Mouse (Mus musculus): ENCODE measurements at regions not wholly inside any gene's neighbourhood (a gene's known extent, or its start where the extent isn't known, plus 50 kb on each side); places are given as distances from the start of the nearest gene placed in this dataset.

DNA sequence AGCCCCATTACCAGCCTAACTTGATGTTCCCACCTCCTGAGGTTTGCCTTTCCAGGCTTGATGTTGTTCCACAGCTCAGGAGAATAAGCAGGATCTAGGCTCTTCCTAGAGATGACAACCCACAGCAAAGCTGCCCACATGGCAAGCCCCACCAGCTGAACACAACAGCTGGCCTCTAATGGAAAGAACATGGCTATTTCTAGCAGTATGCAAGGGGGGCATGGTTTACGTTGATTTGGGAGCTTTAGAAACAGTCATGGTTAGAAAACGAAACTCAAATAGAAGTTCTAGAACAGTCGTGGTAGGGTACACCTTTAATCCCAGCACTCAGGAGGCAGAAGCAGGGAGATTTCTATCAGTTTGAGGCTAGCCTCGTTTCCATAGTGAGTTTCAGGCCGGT is 123.5 kb upstream of the Rreb1 start:
- DNase-seq (ENCODE audit: low spot score in 2 of 2): no peak

DNA sequence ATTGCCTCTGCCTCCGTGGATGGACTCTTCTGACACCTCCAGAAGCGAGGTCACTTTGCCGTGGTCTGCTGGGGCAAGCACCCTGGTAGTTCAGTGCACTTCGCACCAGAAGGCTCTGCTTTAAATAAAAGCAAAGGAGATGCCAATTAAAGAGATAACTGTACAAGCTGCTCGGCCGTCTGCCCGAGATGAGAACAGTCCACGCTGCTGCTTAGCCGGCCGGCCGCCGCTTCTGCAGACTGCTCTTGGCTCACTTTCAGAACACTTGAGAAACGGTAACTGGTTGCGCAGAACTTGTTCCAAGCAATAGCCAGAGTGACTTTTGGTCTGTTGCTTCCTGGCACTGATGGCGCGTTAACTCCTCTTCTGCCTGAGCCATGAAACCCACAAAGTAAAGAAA is 121.0 kb upstream of the Rreb1 start:
- DNase-seq (ENCODE audit: low spot score in 2 of 2): peak; percentile 57 to 72

DNA sequence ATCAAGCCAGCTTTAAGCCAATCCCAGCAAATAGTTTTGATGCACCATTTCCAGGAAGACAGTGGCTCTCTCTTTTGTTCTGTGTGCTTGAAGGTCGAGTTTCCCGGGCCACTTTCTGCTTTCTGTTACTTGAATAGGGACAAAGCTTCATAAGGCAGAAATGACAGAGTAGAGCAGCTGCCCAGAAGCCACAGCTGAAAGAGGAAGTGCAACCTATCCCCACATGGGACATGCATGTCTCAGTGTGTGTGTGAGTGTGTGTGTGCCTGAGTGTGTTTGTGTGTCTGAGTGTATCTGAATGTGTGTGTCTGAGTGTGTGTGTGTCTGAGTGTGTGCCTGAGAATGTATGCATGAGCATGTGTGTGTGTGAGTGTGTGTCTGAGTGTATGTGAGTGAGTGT is 120.2 kb upstream of the Rreb1 start:
- no peak for DNase-seq (ENCODE audit: low spot score in 2 of 2)

DNA sequence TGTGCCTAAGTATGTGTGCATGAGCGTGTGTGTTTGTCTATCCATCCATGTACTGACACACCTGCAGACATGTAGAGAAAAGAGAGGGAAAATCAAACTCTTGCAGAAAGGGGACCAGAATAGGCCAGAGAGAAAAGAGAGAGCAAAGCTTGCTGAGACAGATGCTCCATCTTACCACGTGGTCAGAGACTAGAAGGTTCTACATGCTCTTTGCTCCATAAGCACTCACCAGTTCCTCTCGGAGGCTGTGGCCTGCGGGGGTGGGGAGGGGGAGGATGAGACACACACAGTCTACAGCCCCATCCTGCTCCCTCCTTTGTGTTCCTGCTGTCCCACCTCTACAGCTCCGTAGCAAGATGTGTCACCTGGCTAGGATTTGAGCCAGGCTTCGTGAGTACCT is 119.7 kb upstream of the Rreb1 start:
- DNase-seq (ENCODE audit: low spot score in 2 of 2): no peak

GRCm38 (mm10) chr13:37660083-37660482 is 118.1 kb upstream of the Rreb1 start:
- no peak for DNase-seq (ENCODE audit: low spot score in 2 of 2)

GRCm38 (mm10) chr13:37660668-37661067 is 117.5 kb upstream of the Rreb1 start:
- DNase-seq (ENCODE audit: low spot score in 2 of 2): no peak

DNA sequence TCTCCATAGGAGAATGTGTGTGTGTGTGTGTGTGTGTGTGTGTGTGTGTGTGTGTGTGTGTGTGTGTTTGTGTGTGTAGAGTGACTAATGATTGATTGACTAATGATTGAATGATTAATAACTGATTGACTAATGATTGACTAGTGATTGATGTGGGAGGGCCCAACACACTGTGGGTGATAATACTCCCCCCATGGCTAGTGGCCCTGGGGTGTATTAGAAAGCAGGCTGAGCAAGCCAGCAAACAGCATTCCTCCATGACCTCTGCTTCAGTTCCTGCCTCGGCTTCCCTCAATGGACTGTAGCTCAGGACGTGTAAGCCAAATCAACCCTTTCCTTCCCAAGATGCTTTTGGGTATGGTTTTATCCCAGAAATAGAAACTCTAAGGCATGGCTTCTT is 114.1 kb upstream of the Rreb1 start:
- no peak for DNase-seq (ENCODE audit: low spot score in 2 of 2)

GRCm38 (mm10) chr13:37666207-37667003 is 111.8 kb upstream of the Rreb1 start:
- DNase-seq (ENCODE audit: low spot score in 2 of 2): no peak

- no peak for DNase-seq (ENCODE audit: low spot score in 2 of 2)
Observed at GRCm38 (mm10) chr13:37667386-37667785, 110.8 kb upstream of the Rreb1 start.

DNA sequence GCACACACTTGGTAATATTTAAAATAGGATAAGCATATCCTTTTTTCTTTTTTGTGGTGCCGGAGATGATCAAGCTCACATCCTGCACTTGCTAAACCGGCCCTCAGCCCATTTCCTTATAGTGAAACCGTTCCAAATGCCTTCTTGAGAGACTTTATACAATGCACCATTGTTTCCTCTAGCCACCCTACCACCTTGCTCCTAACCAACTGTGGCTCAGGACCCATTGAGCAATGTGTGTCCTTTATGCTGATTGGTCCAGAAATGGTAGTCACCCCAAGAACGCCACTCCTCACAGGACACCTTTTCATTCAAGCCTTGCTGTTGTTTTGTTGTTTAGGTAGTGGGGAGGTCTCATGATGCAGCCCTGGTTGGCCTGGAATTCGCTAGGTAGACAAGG is 110.3 kb upstream of the Rreb1 start:
- no peak for DNase-seq (ENCODE audit: low spot score in 2 of 2)

DNA sequence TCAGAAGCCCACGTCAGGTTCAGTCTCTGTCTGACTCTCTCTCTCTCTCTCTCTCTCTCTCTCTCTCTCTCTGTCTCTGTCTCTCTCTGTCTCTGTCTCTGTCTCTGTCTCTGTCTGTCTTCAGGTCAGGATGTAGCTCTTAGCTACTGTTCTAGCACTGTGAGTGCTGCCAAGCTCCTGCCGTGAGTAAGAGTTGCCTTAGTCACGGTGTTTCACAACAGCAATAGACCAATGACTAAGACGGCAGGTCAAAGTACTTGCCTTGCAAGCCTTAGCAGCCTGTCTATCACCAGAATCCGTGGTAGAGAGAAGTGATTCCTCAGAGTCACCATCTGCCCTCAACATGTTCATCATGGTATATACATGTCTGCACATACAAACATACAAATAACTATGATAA is 107.1 kb upstream of the Rreb1 start:
- no peak for DNase-seq (ENCODE audit: low spot score in 2 of 2)

DNA sequence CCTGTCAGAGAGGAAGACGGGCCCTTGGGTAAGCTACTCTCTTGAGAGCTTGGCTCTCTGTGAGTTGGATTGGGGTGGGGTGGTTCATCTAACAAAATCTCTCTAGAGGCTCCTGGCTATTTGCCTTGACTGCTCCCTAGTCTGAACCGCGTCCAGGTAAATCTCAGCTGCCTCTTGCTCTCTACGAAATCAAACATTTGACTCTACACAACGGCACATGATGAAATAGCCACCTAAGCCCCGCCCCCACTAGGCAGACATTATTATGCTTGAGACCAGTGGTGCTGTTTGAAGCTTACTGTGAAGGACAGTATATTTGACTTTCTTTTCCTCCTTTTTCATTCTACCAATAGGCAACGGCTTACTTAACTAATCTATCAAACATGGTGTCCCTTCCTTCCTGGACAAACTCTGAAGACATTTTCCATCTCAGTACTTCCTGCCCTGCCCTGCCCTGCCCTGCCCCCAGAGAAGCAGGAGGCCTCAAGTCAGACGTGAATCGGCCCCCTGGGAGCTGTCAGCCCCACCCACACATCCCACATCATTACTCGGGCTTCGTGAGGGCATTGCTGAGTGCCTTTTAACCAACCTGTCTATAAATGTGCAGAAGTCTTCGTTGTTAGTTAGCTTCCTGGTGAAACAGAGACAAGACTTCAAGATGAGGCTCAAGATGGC is 103.4 kb upstream of the Rreb1 start:
- no peak for DNase-seq (ENCODE audit: low spot score in 2 of 2)

GRCm38 (mm10) chr13:37675718-37676117 is 102.5 kb upstream of the Rreb1 start:
- no peak for DNase-seq (ENCODE audit: low spot score in 2 of 2)

DNA sequence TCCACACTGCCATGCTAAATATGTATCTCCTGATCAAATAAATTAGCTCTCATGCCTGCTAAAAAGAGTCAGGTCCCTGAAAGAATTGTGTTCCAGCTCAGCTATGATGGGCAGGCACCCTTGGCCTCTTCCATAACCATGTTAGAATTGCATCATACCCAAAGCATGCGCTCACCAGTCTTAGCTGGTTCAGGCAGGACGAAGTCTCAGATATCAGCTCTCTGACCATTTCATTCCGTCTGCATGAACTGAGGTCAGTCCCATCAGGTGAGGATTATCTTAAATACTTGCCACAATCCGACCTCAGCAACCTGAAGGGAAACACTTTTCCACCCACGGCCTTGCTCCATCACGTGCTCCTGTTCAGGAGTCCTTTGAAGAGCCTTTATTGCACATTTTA is 101.3 kb upstream of the Rreb1 start:
- peak in 1 of 2 experiments; percentile 33 for DNase-seq (ENCODE audit: low spot score in 2 of 2)

DNA sequence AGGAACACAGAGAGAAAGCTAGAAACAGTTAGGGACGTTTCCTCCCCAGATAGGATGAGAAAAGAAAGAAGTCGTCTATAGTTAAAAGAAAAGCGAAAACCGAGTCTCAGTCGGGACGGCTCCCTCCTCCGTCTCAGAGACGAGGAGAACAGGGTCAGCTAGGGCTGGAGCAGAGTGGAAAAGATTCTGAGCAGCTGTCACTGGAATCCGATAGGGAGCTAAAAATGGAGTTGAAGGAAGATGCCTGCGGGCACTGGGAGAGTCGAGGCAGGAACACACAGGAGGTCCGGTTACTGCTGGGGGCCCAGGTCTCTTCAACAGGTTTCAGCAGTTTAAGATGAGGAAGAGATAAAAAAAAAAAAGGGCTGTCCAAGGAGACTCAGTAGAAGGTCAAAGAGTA is 99.9 kb upstream of the Rreb1 start:
- peak; percentile 30 to 46 for DNase-seq (ENCODE audit: low spot score in 2 of 2)

DNA sequence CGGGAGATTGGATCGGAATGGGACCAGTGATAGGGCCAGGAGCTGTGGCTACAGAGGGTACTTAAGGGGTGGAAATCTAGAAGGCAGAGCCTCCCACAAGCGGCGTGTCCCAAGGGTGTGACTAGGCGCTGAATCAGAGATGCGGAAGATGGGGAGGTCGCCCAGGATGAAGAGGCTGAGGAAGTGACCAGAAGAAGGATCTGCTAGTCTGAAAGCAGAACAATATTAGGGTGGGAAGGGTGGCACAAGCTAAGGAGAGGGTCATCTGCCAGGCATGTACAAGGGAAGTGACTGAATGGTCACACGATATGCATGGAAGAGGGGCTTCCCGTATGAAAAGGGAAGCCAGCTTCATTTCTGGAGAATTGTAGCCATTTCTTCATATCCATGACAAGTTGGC is 99.4 kb upstream of the Rreb1 start:
- DNase-seq (ENCODE audit: low spot score in 2 of 2): no peak

DNA sequence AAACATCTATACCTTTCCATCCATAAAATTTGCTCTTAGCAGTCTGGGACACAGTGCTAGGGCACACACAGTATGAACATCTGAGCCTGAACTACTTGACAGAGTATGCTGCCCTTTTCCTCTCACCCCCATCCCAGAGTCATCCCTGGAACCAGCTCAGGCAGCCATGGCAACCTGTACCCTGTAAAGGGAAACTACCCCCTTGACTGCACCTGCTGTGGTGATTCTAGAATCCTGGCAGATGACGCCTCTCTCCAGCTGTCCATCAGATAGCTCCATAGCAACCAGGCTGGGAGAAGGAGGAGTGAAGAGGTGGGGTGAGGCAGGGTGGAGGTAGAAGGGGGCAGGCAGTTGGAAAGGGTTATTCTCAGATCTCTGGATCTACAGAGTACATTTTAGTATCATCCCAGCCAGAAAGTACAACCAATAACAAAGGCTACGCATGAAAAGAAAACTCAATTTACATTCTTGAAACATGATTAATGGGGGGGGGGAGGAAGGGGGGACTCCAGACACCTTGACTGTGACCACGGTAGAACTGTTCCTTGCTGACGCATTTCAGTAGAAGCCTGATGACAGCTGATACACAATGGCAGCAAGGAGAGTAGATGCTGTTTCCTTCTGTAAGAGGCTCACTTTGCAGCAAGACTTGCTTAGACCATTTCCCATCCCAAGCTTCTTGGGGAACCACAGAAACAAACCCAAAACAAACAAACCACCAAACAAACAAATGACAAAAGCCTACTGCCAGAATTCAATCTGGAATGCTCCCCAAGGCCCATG is 97.2 kb upstream of the Rreb1 start:
- DNase-seq (ENCODE audit: low spot score in 2 of 2): peak; percentile 62 to 82

GRCm38 (mm10) chr13:37683045-37683679 is 95.0 kb upstream of the Rreb1 start:
- no peak for DNase-seq (ENCODE audit: low spot score in 2 of 2)

DNA sequence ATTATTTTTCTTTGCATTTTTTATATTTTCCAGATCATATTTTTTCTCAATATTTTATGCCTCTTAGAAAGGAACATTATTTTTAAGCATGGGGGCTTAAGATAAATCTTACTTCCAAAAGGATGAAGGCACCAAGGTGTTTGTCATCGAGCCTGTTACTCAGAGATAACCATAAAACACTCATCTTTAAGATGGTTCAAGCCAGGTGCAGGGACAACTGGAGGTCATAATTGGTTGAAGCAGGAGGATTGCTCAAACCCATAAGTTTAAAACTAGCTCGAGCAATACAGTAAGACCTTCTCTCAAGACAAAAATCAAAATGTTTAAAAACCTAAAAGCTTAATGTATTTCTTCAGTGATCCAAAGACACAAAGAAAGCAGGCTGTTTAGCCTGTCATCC is 92.6 kb upstream of the Rreb1 start:
- no peak for DNase-seq (ENCODE audit: low spot score in 2 of 2)

- no peak for DNase-seq (ENCODE audit: low spot score in 2 of 2)
Observed at GRCm38 (mm10) chr13:37686109-37686508, 92.1 kb upstream of the Rreb1 start.

- no peak for DNase-seq (ENCODE audit: low spot score in 2 of 2)
Observed at GRCm38 (mm10) chr13:37689127-37689777, 88.9 kb upstream of the Rreb1 start.

All from gastrocnemius, adult 8-10 months (tissue).